Mouse (Mus musculus) C2C12 (cell line): ENCODE results near the gene Arfip2. TPM values are rescaled to one million over a fixed set of nuclear protein-coding genes. Genes with fewer than 3 reads are reported as not detected.

Experiments
- H3K27me3 ChIP-seq: one replicate; pipeline ENCODE4 v1.6.1; 2011; ENCODE audit not compliant: control insufficient read depth, insufficient read depth, insufficient read length
- H3K36me3 ChIP-seq: one replicate; pipeline ENCODE4 v1.6.1; 2011; ENCODE audit not compliant: control insufficient read depth, insufficient read depth
- H3K4me3 ChIP-seq: one replicate; pipeline ENCODE4 v1.5.1; 2011; ENCODE audit warnings: mild to moderate bottlenecking, control low read depth; ENCODE audit not compliant: poor library complexity, insufficient read depth, severe bottlenecking
- H3K79me2 ChIP-seq: one replicate; pipeline ENCODE4 v1.6.1; 2011; ENCODE audit not compliant: control insufficient read depth, insufficient read depth
- H3K79me3 ChIP-seq: one replicate; pipeline ENCODE4 v1.6.1; 2011; ENCODE audit warnings: low read depth, control low read depth
- H3ac ChIP-seq: one replicate; pipeline ENCODE3; 2011; ENCODE audit warnings: low read depth; ENCODE audit not compliant: control insufficient read depth, insufficient read length
- CEBPB ChIP-seq: IDR thresholded peaks from one replicate; pipeline ENCODE4 v1.6.1; 2011; ENCODE audit warnings: low read depth, mild to moderate bottlenecking, control low read depth, moderate library complexity
- CTCF ChIP-seq: IDR thresholded peaks from one replicate; pipeline ENCODE4 v1.5.1; 2011; ENCODE audit not compliant: control insufficient read depth, insufficient read depth, insufficient read length
- FOSL1 ChIP-seq: IDR thresholded peaks from one replicate; pipeline ENCODE4 v1.8.0; 2011; ENCODE audit warnings: mild to moderate bottlenecking, low read length; ENCODE audit not compliant: poor library complexity, insufficient read depth, severe bottlenecking
- MAX ChIP-seq: IDR thresholded peaks from one replicate; pipeline ENCODE4 v1.6.1; 2011; ENCODE audit warnings: mild to moderate bottlenecking, control low read depth
- MYOD1 ChIP-seq: IDR thresholded peaks from one replicate; pipeline ENCODE4 v1.6.1; 2011; ENCODE audit warnings: low read depth; ENCODE audit not compliant: control insufficient read depth, insufficient read length
- MYOG ChIP-seq: IDR thresholded peaks from one replicate; pipeline ENCODE4 v1.6.1; 2011; ENCODE audit not compliant: control insufficient read depth, insufficient read length; ENCODE audit errors: extremely low read depth
- USF1 ChIP-seq: IDR thresholded peaks from one replicate; pipeline ENCODE4 v1.6.1; 2011; ENCODE audit warnings: low read depth, mild to moderate bottlenecking, control low read depth, moderate library complexity
- long read RNA-seq, 2 experiments: library from polyadenylated mRNA; unstranded; transcript quantifications; one replicate each; pipeline ENCODE4 v2.0.0; 2019 to 2020
- polyA plus RNA-seq: library from polyadenylated mRNA; unstranded; fragments of >200 nt; fragmentation: generic; extraction: Trizol; gene quantifications from one replicate; pipeline ENCODE4 v1.2.1, GENCODE M21; 2012; ENCODE audit warnings: missing spikeins

Gene Arfip2
- polyA plus RNA-seq = 68.2 TPM
- long read RNA-seq, experiment 1, transcript Arfip2-206 (8 exons, 3,275 nt) = major isoform, 22 of 31 reads
- long read RNA-seq, experiment 1, partial matches to known transcripts = 2 of 31 reads
- long read RNA-seq, experiment 1, other reads (novel, unspliced or antisense) = 6 of 31 reads
- long read RNA-seq, experiment 2, transcript Arfip2-206 (8 exons, 3,275 nt) = major isoform, 183 of 244 reads
- long read RNA-seq, experiment 2, partial matches to known transcripts = 17 of 244 reads
- long read RNA-seq, experiment 2, other reads (novel, unspliced or antisense) = 36 of 244 reads

- TF ChIP-seq MYOD1 (no peak), FOSL1 (no peak), MYOG (no peak), CEBPB (no peak), USF1 (no peak), MAX (no peak), CTCF (no peak)
- Histone ChIP-seq H3ac (peak within 1 kb of the TSS; percentile 88), H3K27me3 (no peaks in the 10 kb centered on the region), H3K4me3 (peak within 1 kb of the TSS; percentile 71), H3K79me2 (peaks cover 46% of the 10 kb centered on the region), H3K79me3 (peaks cover 30% of the 10 kb centered on the region), H3K36me3 (peaks cover 38% of the 10 kb centered on the region)
These were observed at the start of gene Arfip2, which contains the start of gene Gm45799 for GRCm38 (mm10) chr7:105640233-105640893. Arfip2 (minus strand) TSS chr7:105640416. Gm45799 (plus strand) TSS chr7:105640552.

- Histone ChIP-seq H3K79me2 (no peaks in the 10 kb centered on the region), H3ac (no peak overlapping the region), H3K4me3 (no peak overlapping the region), H3K36me3 (no peaks in the 10 kb centered on the region), H3K27me3 (peaks cover 5% of the 10 kb centered on the region), H3K79me3 (no peaks in the 10 kb centered on the region)
- TF ChIP-seq MAX (no peak), CTCF (no peak), CEBPB (no peak), MYOD1 (no peak), FOSL1 (no peak), USF1 (no peak), MYOG (no peak)
These were observed 45.5 kb upstream of the Arfip2 start for GRCm38 (mm10) chr7:105685541-105686197.

GRCm38 (mm10) chr7:105650639-105651435 lies 10.6 kb upstream of the Arfip2 start, which contains the start of gene Dnhd1:
Dnhd1 (plus strand) TSS chr7:105650827.
- H3K79me3 ChIP-seq = no peaks in the 10 kb centered on the region
- no peaks in the 10 kb centered on the region for H3K36me3 ChIP-seq
- H3K79me2 ChIP-seq = no peaks in the 10 kb centered on the region
- no peak within 1 kb of the TSS for H3K4me3 ChIP-seq
- H3K27me3 ChIP-seq = no peaks in the 10 kb centered on the region
- peak within 1 kb of the TSS; percentile 31 for H3ac ChIP-seq
- TF ChIP-seq CTCF (peak; percentile 35), MAX (no peak), MYOG (no peak), FOSL1 (no peak)

- H3K79me3 ChIP-seq = peaks cover 30% of the 10 kb centered on the region
- peaks cover 31% of the 10 kb centered on the region for H3K36me3 ChIP-seq
- peak overlapping the region; percentile 24 for H3ac ChIP-seq
- H3K79me2 ChIP-seq = peaks cover 46% of the 10 kb centered on the region
- TF ChIP-seq MYOD1 (no peak), CTCF (no peak), CEBPB (no peak), FOSL1 (no peak), MAX (no peak), MYOG (no peak), USF1 (no peak)
- H3K27me3 ChIP-seq = no peaks in the 10 kb centered on the region
- H3K4me3 ChIP-seq = no peak overlapping the region
These were observed 1.7 kb upstream of the Arfip2 start for GRCm38 (mm10) chr7:105641936-105642335.

GRCm38 (mm10) chr7:105640894-105641255 lies 659 bp upstream of the Arfip2 start:
- H3K36me3 ChIP-seq = peaks cover 38% of the 10 kb centered on the region
- peak overlapping the region; percentile 88 for H3ac ChIP-seq
- no peaks in the 10 kb centered on the region for H3K27me3 ChIP-seq
- H3K79me2 ChIP-seq = peaks cover 46% of the 10 kb centered on the region
- peaks cover 30% of the 10 kb centered on the region for H3K79me3 ChIP-seq
- H3K4me3 ChIP-seq = peak overlapping the region; percentile 71
- TF ChIP-seq CTCF (no peak), MAX (no peak), CEBPB (no peak), USF1 (no peak), MYOD1 (no peak), MYOG (no peak), FOSL1 (no peak)
